7 mouse cellular contexts compared by ENCODE assay signal in genomic region chr13:60759136-60759535, GRCm38 (mm10). TPM values are rescaled to one million over a fixed set of nuclear protein-coding genes. Genes with fewer than 3 reads are reported as not detected.
DNase-seq lines count a peak whose midpoint lies in the region; ATAC-seq and TF ChIP-seq lines count a peak whose summit lies in the region.

No protein-coding gene starts in this region.

- TF ChIP-seq POLR2A in cortical plate, adult 2 months (IDR thresholded peaks at IDR 0.05; ENCODE audit: extremely low read depth, insufficient read depth, low read length) = no peak

- peak; percentile 71 for DNase-seq in hindbrain, embryonic 14.5 days (ENCODE audit: low spot score)
- peak; percentile 59 for DNase-seq in urinary bladder, postnatal 14 days (ENCODE audit: low spot score)
- DNase-seq in urinary bladder, postnatal 4 days (ENCODE audit: low spot score in 2 of 2) = no peak
- DNase-seq in limb, embryonic 10.5 days (ENCODE audit: low spot score) = peak; percentile 71
- peak; percentile 22 for DNase-seq in thymus, postnatal 0 days (ENCODE audit: low spot score)

- no peaks in the 10 kb centered on the region for H3K27me3 ChIP-seq in hindbrain, embryonic 14.5 days (ENCODE audit: control insufficient read depth, insufficient read depth, low read length)
- H3K27me3 ChIP-seq in hindbrain, embryonic 12.5 days = no peaks in the 10 kb centered on the region
- H3K27me3 ChIP-seq in limb, embryonic 10.5 days (ENCODE audit: low read depth, poor library complexity, severe bottlenecking) = no peaks in the 10 kb centered on the region

- H3K4me3 ChIP-seq in hindbrain, embryonic 14.5 days (replicated peaks; ENCODE audit: low read length) = no peak overlapping the region
- H3K4me3 ChIP-seq in hindbrain, embryonic 12.5 days = no peak overlapping the region
- no peak overlapping the region for H3K4me3 ChIP-seq in cortical plate, adult 2 months (ENCODE audit: insufficient read depth, low read length)
- no peak overlapping the region for H3K4me3 ChIP-seq in limb, embryonic 10.5 days

- peak; percentile 61 for TF ChIP-seq CTCF in cortical plate, adult 2 months (IDR thresholded peaks at IDR 0.05; ENCODE audit: extremely low read depth, insufficient read depth, low read length)

- H3K4me2 ChIP-seq in hindbrain, embryonic 14.5 days (replicated peaks) = no peak overlapping the region
- H3K4me2 ChIP-seq in hindbrain, embryonic 12.5 days (replicated peaks) = no peak overlapping the region

- H3K36me3 ChIP-seq in hindbrain, embryonic 14.5 days (replicated peaks; ENCODE audit: control insufficient read depth, insufficient read depth) = peaks cover 88% of the 10 kb centered on the region
- peaks cover 61% of the 10 kb centered on the region for H3K36me3 ChIP-seq in hindbrain, embryonic 12.5 days
- peaks cover 36% of the 10 kb centered on the region for H3K36me3 ChIP-seq in limb, embryonic 10.5 days

- no peaks in the 10 kb centered on the region for H3K9me3 ChIP-seq in hindbrain, embryonic 14.5 days (ENCODE audit: control insufficient read depth, low read length)
- no peaks in the 10 kb centered on the region for H3K9me3 ChIP-seq in hindbrain, embryonic 12.5 days (replicated peaks)
- H3K9me3 ChIP-seq in limb, embryonic 10.5 days (replicated peaks) = no peaks in the 10 kb centered on the region

- WGBS in hindbrain, embryonic 14.5 days = 47% methylated on average over 6 of the region's 6 CpGs
- WGBS in hindbrain, embryonic 12.5 days = 44% methylated on average over 6 of the region's 6 CpGs
- 50% methylated on average over 6 of the region's 6 CpGs for WGBS in limb, embryonic 10.5 days

- no peak overlapping the region for H3K9ac ChIP-seq in hindbrain, embryonic 14.5 days
- H3K9ac ChIP-seq in hindbrain, embryonic 12.5 days = no peak overlapping the region

- H3K27ac ChIP-seq in hindbrain, embryonic 14.5 days = no peak overlapping the region
- no peak overlapping the region for H3K27ac ChIP-seq in hindbrain, embryonic 12.5 days
- no peak overlapping the region for H3K27ac ChIP-seq in cortical plate, adult 2 months (ENCODE audit: insufficient read depth, low read length)
- H3K27ac ChIP-seq in limb, embryonic 10.5 days = no peak overlapping the region

- no peak for ATAC-seq in hindbrain, embryonic 14.5 days (ENCODE audit: low FRiP score)
- ATAC-seq in hindbrain, embryonic 12.5 days (ENCODE audit: low FRiP score) = no peak

- no peaks in the 10 kb centered on the region for H3K4me1 ChIP-seq in hindbrain, embryonic 14.5 days (replicated peaks; ENCODE audit: control insufficient read depth, insufficient read depth, low read length)
- H3K4me1 ChIP-seq in hindbrain, embryonic 12.5 days = no peaks in the 10 kb centered on the region
- H3K4me1 ChIP-seq in cortical plate, adult 2 months (ENCODE audit: control insufficient read depth, insufficient read depth, low read length) = peaks cover 2% of the 10 kb centered on the region; the same call in 1 of the 2 replicates
- H3K4me1 ChIP-seq in limb, embryonic 10.5 days = peaks cover 3% of the 10 kb centered on the region; the same call in 1 of the 2 replicates

RNA-seq across cellular contexts. Expression of gene BC051665, which starts 27.0 kb away (rescaled TPM):
- polyA plus RNA-seq in hindbrain, embryonic 14.5 days (2014; fragmentation: Nextera tagmentation; extraction: Ambion mirVana) = not detected in 2 replicates
- not detected in 2 replicates for polyA plus RNA-seq in hindbrain, embryonic 12.5 days (2016; fragmentation: Nextera tagmentation; extraction: Ambion mirVana)
- not detected in 2 replicates for polyA plus RNA-seq in cortical plate, adult 2 months (2012; rRNA removed)
- not detected in 2 replicates for polyA plus RNA-seq in limb, embryonic 10.5 days (2016; fragmentation: Nextera tagmentation; extraction: Ambion mirVana)
- not detected in 2 replicates for polyA plus RNA-seq in thymus, postnatal 0 days (2015; fragmentation: Nextera tagmentation; extraction: Ambion mirVana)

RNA-seq across cellular contexts. Expression of gene Ctsll3, which starts 43.5 kb away (rescaled TPM):
- polyA plus RNA-seq in hindbrain, embryonic 14.5 days (2014; fragmentation: Nextera tagmentation; extraction: Ambion mirVana) = not detected in 2 replicates
- polyA plus RNA-seq in hindbrain, embryonic 12.5 days (2016; fragmentation: Nextera tagmentation; extraction: Ambion mirVana) = not detected in 2 replicates
- not detected in 2 replicates for polyA plus RNA-seq in cortical plate, adult 2 months (2012; rRNA removed)
- not detected in 2 replicates for polyA plus RNA-seq in limb, embryonic 10.5 days (2016; fragmentation: Nextera tagmentation; extraction: Ambion mirVana)
- polyA plus RNA-seq in thymus, postnatal 0 days (2015; fragmentation: Nextera tagmentation; extraction: Ambion mirVana) = not detected in 2 replicates

Comparison
In these comparisons a context has a peak if more than half of its experiments do, and no peak if none do; other contexts are left out.
1. DNase-seq: peak in hindbrain, embryonic 14.5 days (single experiment), urinary bladder, postnatal 14 days (single experiment), limb, embryonic 10.5 days (single experiment) and thymus, postnatal 0 days (single experiment); none in urinary bladder, postnatal 4 days (0 of 2).